Mouse (Mus musculus) hindbrain, postnatal 0 days (tissue): ENCODE results near the gene Serpine1. TPM values are rescaled to one million over a fixed set of nuclear protein-coding genes. Genes with fewer than 3 reads are reported as not detected.
A peak's percentile ranks its signal among the peaks of the same experiment; 100 is the strongest.

ENCODE experiments used
- ATAC-seq: fragments of 200-750 bp; cut with Nextera tagmentation; 2 replicates; pipeline ENCODE4 v1.8.0; 2017; ENCODE audit warnings: mild to moderate bottlenecking, moderate TSS enrichment, moderate library complexity
- DNase-seq: peaks from one replicate; pipeline ENCODE4 v3.0.0-alpha.2; 2015; ENCODE audit warnings: low spot score
- H3K27ac ChIP-seq: fragments of 300-500 bp; sonication (generic); 2 replicates; pipeline ENCODE4 v1.5.1; 2014; ENCODE audit warnings: mild to moderate bottlenecking
- H3K27me3 ChIP-seq: fragments of 300-500 bp; sonication (generic); 2 replicates; pipeline ENCODE4 v1.6.1; 2014; ENCODE audit warnings: low read length, mixed read lengths; ENCODE audit not compliant: insufficient read depth
- H3K36me3 ChIP-seq: fragments of 300-500 bp; sonication (generic); 2 replicates; pipeline ENCODE4 v1.6.1; 2014; ENCODE audit warnings: low read length, mixed read lengths; ENCODE audit not compliant: insufficient read depth
- H3K4me1 ChIP-seq: fragments of 300-500 bp; sonication (generic); 2 replicates; pipeline ENCODE4 v1.6.1; 2014; ENCODE audit warnings: antibody characterized with exemption, low read length, mixed read lengths; ENCODE audit not compliant: insufficient read depth
- H3K4me2 ChIP-seq: fragments of 300-500 bp; sonication (generic); 2 replicates; pipeline ENCODE4 v1.6.1; 2014; ENCODE audit warnings: low read depth, mild to moderate bottlenecking, low read length, moderate library complexity, mixed read lengths
- H3K4me3 ChIP-seq: fragments of 300-500 bp; sonication (generic); 2 replicates; pipeline ENCODE4 v1.5.1; 2014; ENCODE audit warnings: low read length
- H3K9ac ChIP-seq: fragments of 300-500 bp; sonication (generic); replicated peaks from 2 replicates; pipeline ENCODE4 v1.6.1; 2014; ENCODE audit warnings: mild to moderate bottlenecking, low read length, moderate library complexity, mixed read lengths
- H3K9me3 ChIP-seq: fragments of 300-500 bp; sonication (generic); 2 replicates; pipeline ENCODE4 v1.6.1; 2016; ENCODE audit warnings: low read length, mixed read lengths
- CTCF ChIP-seq: IDR thresholded peaks from 2 replicates; pipeline ENCODE4 v1.5.1; 2016; ENCODE audit warnings: antibody characterized with exemption, control low read depth, low read depth
- WGBS: fragments of 180-500 bp; shearing (Covaris S2); extraction: QIAGEN DNeasy Blood & Tissue Kit; methylation state at CpG from one replicate; pipeline ENCODE4 v1.1.7; 2014; 5-methylcytosine and 5-hydroxymethylcytosine counted together
- polyA plus RNA-seq: library from polyadenylated mRNA; unstranded; fragments of >200 nt; fragmentation: Nextera tagmentation; extraction: Ambion mirVana; gene quantifications from 2 replicates; pipeline ENCODE4 v1.2.1, GENCODE M21; 2015
- total RNA-seq: library from RNA; depleted of rRNA; stranded (reverse); fragments of >200 nt; gene quantifications from 2 replicates; pipeline ENCODE4 v1.2.3, GENCODE M21; 2014

The Serpine1 gene
- total and polyA plus RNA-seq, 2 experiments from 2014 or later, result 0.25 to 3.0 TPM

- Histone ChIP-seq H3K9ac (no peak overlapping the region), H3K4me2 (peak overlapping the region; percentile 31; the same call in 1 of the 2 replicates), H3K9me3 (no peaks in the 10 kb centered on the region), H3K4me1 (peaks cover 3% of the 10 kb centered on the region; the same call in 1 of the 2 replicates), H3K27ac (no peak overlapping the region), H3K27me3 (no peaks in the 10 kb centered on the region), H3K36me3 (no peaks in the 10 kb centered on the region), H3K4me3 (no peak overlapping the region)
- peak; percentile 93 for DNase-seq
- WGBS, result 3% methylated on average over 6 of the region's 6 CpGs
- peak; percentile 93 for TF ChIP-seq CTCF
- ATAC-seq, result peak; percentile 54
Measured at GRCm38 (mm10) chr5:137107024-137107423, 35.0 kb upstream of the Serpine1 start.

GRCm38 (mm10) chr5:137106434-137106833, 34.4 kb upstream of the Serpine1 start:
- 67% methylated on average over 4 of the region's 4 CpGs for WGBS
- Histone ChIP-seq H3K9me3 (no peaks in the 10 kb centered on the region), H3K4me2 (no peak overlapping the region), H3K4me3 (no peak overlapping the region), H3K4me1 (peaks cover 3% of the 10 kb centered on the region; the same call in 1 of the 2 replicates), H3K27me3 (no peaks in the 10 kb centered on the region), H3K27ac (no peak overlapping the region), H3K36me3 (no peaks in the 10 kb centered on the region), H3K9ac (no peak overlapping the region)
- TF ChIP-seq CTCF, result no peak
- ATAC-seq (no peak), DNase-seq (no peak)

DNA sequence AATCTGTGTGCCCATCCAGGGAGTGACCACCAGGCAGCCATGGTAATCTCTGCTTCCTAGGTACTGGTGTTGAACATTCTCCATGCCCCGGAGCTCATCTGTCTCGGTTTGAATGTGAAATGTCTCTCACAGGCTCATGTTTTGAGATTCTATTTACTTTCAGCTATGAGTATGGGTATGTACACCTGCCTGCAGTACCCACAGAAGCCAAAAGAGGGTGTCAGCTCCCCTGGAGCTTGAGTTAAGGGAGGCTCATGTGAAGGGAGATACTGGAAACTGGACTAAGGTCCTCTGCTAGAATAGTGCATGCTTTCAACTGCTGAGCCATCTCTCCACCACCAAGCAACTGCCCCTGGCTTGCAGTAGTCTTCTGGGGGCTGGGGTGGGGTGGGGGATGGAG, 31.9 kb upstream of the Serpine1 start:
- ATAC-seq (no peak), DNase-seq (no peak)
- no peak overlapping the region for H3K4me3 ChIP-seq
- no peaks in the 10 kb centered on the region for H3K9me3 ChIP-seq
- no peaks in the 10 kb centered on the region for H3K27me3 ChIP-seq
- peaks cover 3% of the 10 kb centered on the region; the same call in 1 of the 2 replicates for H3K4me1 ChIP-seq
- no peak overlapping the region for H3K27ac ChIP-seq
- H3K36me3 ChIP-seq, result no peaks in the 10 kb centered on the region
- no peak overlapping the region for H3K4me2 ChIP-seq
- no peak for TF ChIP-seq CTCF
- WGBS, result 92% methylated on average over 2 of the region's 2 CpGs
- H3K9ac ChIP-seq, result no peak overlapping the region

GRCm38 (mm10) chr5:137102575-137103522, 30.8 kb upstream of the Serpine1 start:
- Histone ChIP-seq H3K4me2 (no peak overlapping the region), H3K4me1 (peaks cover 3% of the 10 kb centered on the region; the same call in 1 of the 2 replicates), H3K9ac (no peak overlapping the region), H3K9me3 (no peaks in the 10 kb centered on the region), H3K36me3 (no peaks in the 10 kb centered on the region), H3K27me3 (no peaks in the 10 kb centered on the region), H3K4me3 (no peak overlapping the region), H3K27ac (no peak overlapping the region)
- TF ChIP-seq CTCF, result no peak
- DNase-seq (peak; percentile 50), ATAC-seq (peak; percentile 60)
- WGBS, result 46% methylated on average over 28 of the region's 28 CpGs

- H3K27ac ChIP-seq, result no peak overlapping the region
- H3K9me3 ChIP-seq, result no peaks in the 10 kb centered on the region
- no peaks in the 10 kb centered on the region for H3K36me3 ChIP-seq
- no peak overlapping the region for H3K9ac ChIP-seq
- H3K4me1 ChIP-seq, result peaks cover 3% of the 10 kb centered on the region; the same call in 1 of the 2 replicates
- DNase-seq (no peak), ATAC-seq (no peak)
- H3K4me2 ChIP-seq, result no peak overlapping the region
- WGBS, result 75% methylated on average over 10 of the region's 10 CpGs
- no peak overlapping the region for H3K4me3 ChIP-seq
- TF ChIP-seq CTCF, result no peak
- H3K27me3 ChIP-seq, result no peaks in the 10 kb centered on the region
Measured at GRCm38 (mm10) chr5:137102078-137102477, 30.0 kb upstream of the Serpine1 start.

DNA sequence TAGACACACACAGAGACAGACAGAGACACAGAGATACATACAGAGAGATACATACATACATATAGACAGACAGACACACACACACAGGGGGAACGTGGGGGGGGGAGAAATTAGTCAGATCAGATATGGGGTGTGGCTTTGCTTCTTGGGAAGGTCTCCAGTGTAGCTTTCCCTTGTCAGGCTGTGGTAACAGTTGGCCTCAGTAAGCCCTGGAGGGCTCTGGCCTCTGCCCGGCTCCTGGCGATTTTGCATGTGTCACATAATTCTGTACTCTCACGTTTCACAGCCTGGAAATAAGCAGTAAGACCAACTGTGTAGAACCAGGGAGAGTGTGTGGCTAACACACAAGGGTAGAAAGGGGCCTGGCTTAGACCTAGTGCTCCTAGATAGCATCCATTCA, 28.6 kb upstream of the Serpine1 start:
- H3K4me3 ChIP-seq, result no peak overlapping the region
- 68% methylated on average over 4 of the region's 4 CpGs for WGBS
- H3K27me3 ChIP-seq, result no peaks in the 10 kb centered on the region
- H3K4me2 ChIP-seq, result no peak overlapping the region
- 0 out of 2 replicates have a peak, but pooled peaks have one; percentile 38 for ATAC-seq
- H3K27ac ChIP-seq, result no peak overlapping the region
- no peaks in the 10 kb centered on the region for H3K9me3 ChIP-seq
- H3K36me3 ChIP-seq, result no peaks in the 10 kb centered on the region
- DNase-seq, result no peak
- no peak overlapping the region for H3K9ac ChIP-seq
- H3K4me1 ChIP-seq, result peaks cover 3% of the 10 kb centered on the region; the same call in 1 of the 2 replicates
- no peak for TF ChIP-seq CTCF

DNA sequence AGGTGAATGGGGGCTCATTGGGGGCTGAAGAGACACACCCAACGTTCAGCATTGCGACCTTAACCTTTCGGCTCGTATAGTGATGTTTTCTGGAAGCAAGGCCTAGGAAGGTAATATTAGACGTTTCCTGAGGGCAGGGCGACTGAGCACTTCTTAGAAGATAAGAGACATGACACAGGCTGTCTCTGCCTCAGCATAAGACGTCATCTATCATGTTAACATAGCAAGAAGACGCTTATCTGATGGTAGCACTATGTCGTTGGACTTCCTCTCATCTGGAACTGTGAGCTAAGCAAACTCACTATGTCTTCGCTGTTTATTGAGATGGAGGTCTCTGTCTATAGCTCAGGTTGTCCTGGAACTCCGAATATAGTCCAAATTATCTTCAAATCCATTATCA, 26.4 kb upstream of the Serpine1 start:
- 81% methylated on average over 11 of the region's 11 CpGs for WGBS
- no peaks in the 10 kb centered on the region for H3K27me3 ChIP-seq
- ATAC-seq (no peak), DNase-seq (no peak)
- H3K4me2 ChIP-seq, result no peak overlapping the region
- no peaks in the 10 kb centered on the region for H3K9me3 ChIP-seq
- no peaks in the 10 kb centered on the region for H3K36me3 ChIP-seq
- no peak overlapping the region for H3K9ac ChIP-seq
- no peak overlapping the region for H3K4me3 ChIP-seq
- H3K4me1 ChIP-seq, result peaks cover 3% of the 10 kb centered on the region; the same call in 1 of the 2 replicates
- H3K27ac ChIP-seq, result no peak overlapping the region
- no peak for TF ChIP-seq CTCF
